Mouse (Mus musculus): Measurements from ENCODE around the gene Smyd4.

DNA sequence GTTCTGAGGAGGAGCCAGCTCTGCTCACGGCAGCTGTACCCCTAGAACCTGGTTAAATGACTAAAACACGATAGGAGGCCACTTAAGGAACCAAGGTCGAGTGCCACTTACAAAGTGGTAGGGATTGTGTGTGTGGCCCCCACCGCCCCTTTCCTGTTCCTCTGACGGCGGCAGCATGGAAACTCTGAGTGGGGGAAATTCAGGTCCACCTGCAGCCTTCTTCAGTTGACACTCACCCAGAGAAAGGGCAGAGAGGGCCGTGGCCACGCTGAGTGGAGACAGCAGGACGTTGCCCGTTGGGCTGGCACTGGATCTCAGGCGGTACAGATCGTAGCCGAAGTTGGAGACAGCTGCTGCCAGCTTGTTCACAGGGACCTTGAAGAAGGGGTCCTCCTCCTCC, 67.8 kb downstream of the Smyd4 start:
- TF ChIP-seq POLR2A (IDR thresholded peaks at IDR 0.05; ENCODE audit: borderline replicate concordance, extremely low read depth, low read depth, low read length) (no peak), CTCF (IDR thresholded peaks at IDR 0.05; ENCODE audit: insufficient read depth, low read length) (no peak)
